Mouse (Mus musculus): ENCODE data around the gene Ldlrad1. TPM values are rescaled to one million over a fixed set of nuclear protein-coding genes. Genes with fewer than 3 reads are reported as not detected.

Gene Ldlrad1
- polyA plus RNA-seq, 1 experiment from 2014 or later: not detected

- H3K4me3 ChIP-seq: no peak overlapping the region
- H3K4me1 ChIP-seq (replicated peaks): peaks cover 42% of the 10 kb centered on the region
- H3K27ac ChIP-seq: no peak overlapping the region
- no peak overlapping the region for H3K9ac ChIP-seq
- H3K36me3 ChIP-seq: peaks cover 29% of the 10 kb centered on the region
- no peaks in the 10 kb centered on the region for H3K27me3 ChIP-seq
- H3K4me2 ChIP-seq: no peak overlapping the region
- 49% methylated on average over 6 of the region's 6 CpGs for WGBS
- H3K9me3 ChIP-seq (replicated peaks): no peaks in the 10 kb centered on the region
- ATAC-seq (replicated peaks; ENCODE audit: insufficient number of reproducible peaks, insufficient read depth, low FRiP score, low read depth): no peak
These were observed 34.7 kb downstream of the Ldlrad1 start for GRCm38 (mm10) chr4:107243365-107244333.

GRCm38 (mm10) chr4:107245368-107245767, 36.4 kb downstream of the Ldlrad1 start:
- Histone ChIP-seq H3K27me3 (no peaks in the 10 kb centered on the region), H3K9ac (no peak overlapping the region), H3K4me1 (replicated peaks) (peaks cover 58% of the 10 kb centered on the region), H3K36me3 (peaks cover 14% of the 10 kb centered on the region), H3K9me3 (replicated peaks) (no peaks in the 10 kb centered on the region), H3K4me3 (no peak overlapping the region), H3K27ac (peak overlapping the region; percentile 55), H3K4me2 (no peak overlapping the region)
- ATAC-seq (replicated peaks; ENCODE audit: insufficient number of reproducible peaks, insufficient read depth, low FRiP score, low read depth): 0 out of 2 replicates have a peak, but pooled peaks have one; percentile 33
- WGBS: 56% methylated on average over 2 of the region's 2 CpGs

DNA sequence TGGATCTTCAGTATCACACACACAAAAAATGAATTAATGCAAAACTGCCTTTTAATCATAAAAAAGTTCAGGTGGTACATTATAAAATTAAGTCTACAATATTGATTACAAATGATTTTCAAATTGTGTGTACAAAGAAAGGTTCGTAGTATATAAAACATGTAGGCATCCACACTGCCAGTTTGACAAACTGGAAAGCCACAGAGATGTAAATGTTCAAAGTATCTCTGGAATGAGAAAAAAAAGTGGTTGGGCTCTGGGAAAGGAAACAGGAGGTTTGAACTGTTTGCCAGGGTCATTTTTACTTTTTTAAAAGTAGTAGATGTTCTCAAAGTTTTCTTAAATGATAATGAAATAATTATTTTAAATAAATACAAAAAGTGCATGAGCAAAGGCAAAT, 37.1 kb downstream of the Ldlrad1 start:
- ATAC-seq (replicated peaks; ENCODE audit: insufficient number of reproducible peaks, insufficient read depth, low FRiP score, low read depth): no peak
- H3K27ac ChIP-seq: peak overlapping the region; percentile 55
- no peaks in the 10 kb centered on the region for H3K9me3 ChIP-seq (replicated peaks)
- peaks cover 61% of the 10 kb centered on the region for H3K4me1 ChIP-seq (replicated peaks)
- H3K4me2 ChIP-seq: no peak overlapping the region
- no peaks in the 10 kb centered on the region for H3K27me3 ChIP-seq
- no peak overlapping the region for H3K9ac ChIP-seq
- H3K4me3 ChIP-seq: no peak overlapping the region
- WGBS: 23% methylated on average over 1 of the region's 1 CpGs
- peaks cover 9% of the 10 kb centered on the region for H3K36me3 ChIP-seq

GRCm38 (mm10) chr4:107247110-107247509, 38.1 kb downstream of the Ldlrad1 start:
- no peak for ATAC-seq (replicated peaks; ENCODE audit: insufficient number of reproducible peaks, insufficient read depth, low FRiP score, low read depth)
- Histone ChIP-seq H3K4me1 (replicated peaks) (peaks cover 67% of the 10 kb centered on the region), H3K4me3 (no peak overlapping the region), H3K9me3 (replicated peaks) (no peaks in the 10 kb centered on the region), H3K36me3 (no peaks in the 10 kb centered on the region), H3K27me3 (no peaks in the 10 kb centered on the region), H3K9ac (no peak overlapping the region), H3K27ac (peak overlapping the region; percentile 55; the same call in 1 of the 2 replicates), H3K4me2 (no peak overlapping the region)
- 62% methylated on average over 9 of the region's 9 CpGs for whole genome bisulfite sequencing

GRCm38 (mm10) chr4:107248061-107248460, 39.1 kb downstream of the Ldlrad1 start:
- no peaks in the 10 kb centered on the region for H3K36me3 ChIP-seq
- no peak for ATAC-seq (replicated peaks; ENCODE audit: insufficient number of reproducible peaks, insufficient read depth, low FRiP score, low read depth)
- H3K9ac ChIP-seq: no peak overlapping the region
- H3K9me3 ChIP-seq (replicated peaks): no peaks in the 10 kb centered on the region
- peak overlapping the region; percentile 27; the same call in 1 of the 2 replicates for H3K27ac ChIP-seq
- H3K27me3 ChIP-seq: no peaks in the 10 kb centered on the region
- no peak overlapping the region for H3K4me2 ChIP-seq
- no peak overlapping the region for H3K4me3 ChIP-seq
- peaks cover 72% of the 10 kb centered on the region for H3K4me1 ChIP-seq (replicated peaks)
- 75% methylated on average over 3 of the region's 3 CpGs for WGBS

GRCm38 (mm10) chr4:107249471-107249870, 40.5 kb downstream of the Ldlrad1 start:
- H3K4me1 ChIP-seq (replicated peaks): peaks cover 67% of the 10 kb centered on the region
- no peak for ATAC-seq (replicated peaks; ENCODE audit: insufficient number of reproducible peaks, insufficient read depth, low FRiP score, low read depth)
- no peak overlapping the region for H3K4me3 ChIP-seq
- H3K9me3 ChIP-seq (replicated peaks): no peaks in the 10 kb centered on the region
- H3K27me3 ChIP-seq: no peaks in the 10 kb centered on the region
- H3K36me3 ChIP-seq: no peaks in the 10 kb centered on the region
- 0 out of 2 replicates have a peak overlapping the region, but pooled peaks have one; percentile 32 for H3K27ac ChIP-seq
- H3K9ac ChIP-seq: no peak overlapping the region
- 24% methylated on average over 2 of the region's 2 CpGs for WGBS
- H3K4me2 ChIP-seq: no peak overlapping the region

GRCm38 (mm10) chr4:107250494-107250893, 41.5 kb downstream of the Ldlrad1 start:
- no peak for ATAC-seq (replicated peaks; ENCODE audit: insufficient number of reproducible peaks, insufficient read depth, low FRiP score, low read depth)
- no peaks in the 10 kb centered on the region for H3K9me3 ChIP-seq (replicated peaks)
- no peak overlapping the region for H3K4me3 ChIP-seq
- H3K4me1 ChIP-seq (replicated peaks): peaks cover 59% of the 10 kb centered on the region
- H3K27me3 ChIP-seq: no peaks in the 10 kb centered on the region
- no peak overlapping the region for H3K27ac ChIP-seq
- H3K9ac ChIP-seq: no peak overlapping the region
- 19% methylated on average over 4 of the region's 4 CpGs for WGBS
- H3K4me2 ChIP-seq: no peak overlapping the region
- H3K36me3 ChIP-seq: no peaks in the 10 kb centered on the region

DNA sequence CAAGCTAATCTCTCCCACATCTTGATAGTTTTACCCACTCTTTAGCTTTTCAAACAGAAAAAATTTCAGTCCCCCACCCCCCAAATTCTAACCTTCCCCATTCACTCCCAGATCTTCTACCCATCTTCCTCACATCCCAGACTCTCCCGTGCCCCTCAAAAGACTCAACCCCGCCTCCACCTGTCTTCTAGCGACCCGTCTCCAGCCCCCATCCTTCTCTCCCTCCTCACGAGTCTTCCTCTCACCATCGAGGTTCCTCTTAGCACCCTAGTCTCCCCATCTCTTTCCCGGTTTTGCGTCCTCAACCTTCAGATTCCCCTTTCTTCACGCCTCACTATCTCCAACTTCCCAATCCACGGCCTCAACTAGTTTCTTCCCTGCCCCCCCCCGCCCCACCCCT, 43.5 kb downstream of the Ldlrad1 start:
- H3K27ac ChIP-seq: peak overlapping the region; percentile 86; the same call in 1 of the 2 replicates
- H3K36me3 ChIP-seq: no peaks in the 10 kb centered on the region
- peak overlapping the region; percentile 85 for H3K9ac ChIP-seq
- peaks cover 41% of the 10 kb centered on the region for H3K4me1 ChIP-seq (replicated peaks)
- no peak for ATAC-seq (replicated peaks; ENCODE audit: insufficient number of reproducible peaks, insufficient read depth, low FRiP score, low read depth)
- 2% methylated on average over 11 of the region's 11 CpGs for WGBS
- H3K27me3 ChIP-seq: no peaks in the 10 kb centered on the region
- H3K4me2 ChIP-seq: peak overlapping the region; percentile 86
- no peaks in the 10 kb centered on the region for H3K9me3 ChIP-seq (replicated peaks)
- H3K4me3 ChIP-seq: peak overlapping the region; percentile 95

DNA sequence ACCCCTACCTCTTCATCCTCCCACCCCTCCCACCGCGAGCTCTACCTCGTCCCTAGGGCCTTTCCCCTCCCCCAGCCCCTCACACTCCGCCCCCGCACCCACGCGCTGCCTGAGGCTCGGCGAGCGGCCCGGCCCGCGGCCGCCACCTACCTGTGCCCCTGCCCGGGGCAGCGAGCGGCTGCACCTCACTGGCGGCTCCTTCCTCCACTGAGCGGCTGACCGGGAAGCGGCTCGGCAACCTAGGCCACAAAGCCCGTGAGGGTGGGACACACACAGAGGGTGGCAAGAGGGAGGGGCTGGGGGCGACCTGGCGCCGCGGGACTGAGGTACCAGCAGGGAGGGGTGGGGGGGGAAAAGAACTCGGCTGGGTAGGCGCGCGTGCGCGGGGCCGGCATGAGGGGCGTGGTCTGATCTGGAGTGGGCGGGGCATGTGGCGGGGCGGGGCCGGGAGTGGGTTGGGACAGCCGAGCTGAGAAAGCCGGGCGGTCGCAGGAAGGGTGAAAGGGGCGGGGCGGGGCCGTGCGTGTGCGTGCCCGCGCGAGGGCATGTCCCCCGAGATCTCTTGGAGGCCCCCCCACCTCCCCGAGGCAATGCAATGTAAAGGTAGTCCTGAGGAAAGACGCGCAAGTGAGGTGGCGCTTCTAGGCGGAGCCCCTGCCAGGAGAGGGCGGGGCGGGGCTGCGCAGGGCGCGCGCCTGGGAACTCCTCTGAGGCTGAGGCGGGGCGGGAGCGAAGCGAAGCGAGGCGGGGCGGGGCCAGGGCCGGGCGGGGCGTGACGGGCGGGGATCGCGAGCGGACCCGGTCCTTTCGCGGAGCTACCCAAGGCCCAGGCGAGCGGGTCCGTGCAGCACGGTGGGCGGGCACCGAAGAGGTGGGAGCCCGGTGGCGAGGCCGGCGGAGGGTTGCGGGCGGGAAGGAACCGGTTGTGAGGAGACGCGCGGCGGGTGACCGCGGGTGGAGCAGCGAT, 44.4 kb downstream of the Ldlrad1 start, which contains the start of the genes Lrrc42 and Hspb11:
Gene Lrrc42, minus strand, starts transcription at position 408 of the 967 bp plus-strand sequence.
Gene Hspb11, plus strand, starts transcription at position 469 of the 967 bp plus-strand sequence.
- H3K4me1 ChIP-seq (replicated peaks): peaks cover 35% of the 10 kb centered on the region
- no peaks in the 10 kb centered on the region for H3K27me3 ChIP-seq
- under 1% methylated on average over 82 of the region's 101 CpGs for WGBS
- peak; percentile 97 for ATAC-seq (replicated peaks; ENCODE audit: insufficient number of reproducible peaks, insufficient read depth, low FRiP score, low read depth)
- no peaks in the 10 kb centered on the region for H3K36me3 ChIP-seq
- peak within 1 kb of the TSS; percentile 85 for H3K9ac ChIP-seq
- peak within 1 kb of the TSS; percentile 95 for H3K4me3 ChIP-seq
- peak within 1 kb of the TSS; percentile 86 for H3K27ac ChIP-seq
- no peaks in the 10 kb centered on the region for H3K9me3 ChIP-seq (replicated peaks)
- peak within 1 kb of the TSS; percentile 86 for H3K4me2 ChIP-seq

DNA sequence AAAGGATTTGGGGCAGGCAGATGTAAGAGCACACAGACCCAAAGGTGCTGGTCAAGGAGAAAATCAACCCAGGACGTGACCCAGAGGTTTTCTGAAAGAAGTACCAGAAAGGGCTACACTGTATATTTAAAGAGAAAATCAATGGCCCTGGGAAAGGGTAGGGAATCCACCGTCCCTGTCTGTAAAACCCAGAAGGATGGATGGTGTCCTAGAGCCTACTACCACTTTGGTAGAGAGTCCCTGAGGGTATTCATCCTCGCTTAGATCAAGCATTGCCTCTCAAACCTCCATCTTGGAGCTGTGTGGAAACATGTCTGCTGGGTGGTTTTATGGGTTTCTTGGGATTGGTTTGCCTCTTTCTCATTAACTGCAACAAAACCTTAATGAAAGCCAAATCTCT, 45.4 kb downstream of the Ldlrad1 start:
- Histone ChIP-seq H3K27me3 (no peaks in the 10 kb centered on the region), H3K4me2 (peak overlapping the region; percentile 86), H3K27ac (peak overlapping the region; percentile 86), H3K9ac (peak overlapping the region; percentile 85), H3K4me3 (peak overlapping the region; percentile 95), H3K4me1 (replicated peaks) (peaks cover 27% of the 10 kb centered on the region), H3K9me3 (replicated peaks) (no peaks in the 10 kb centered on the region), H3K36me3 (no peaks in the 10 kb centered on the region)
- 26% methylated on average over 3 of the region's 3 CpGs for WGBS
- no peak for ATAC-seq (replicated peaks; ENCODE audit: insufficient number of reproducible peaks, insufficient read depth, low FRiP score, low read depth)

GRCm38 (mm10) chr4:107260001-107260400, 51.0 kb downstream of the Ldlrad1 start:
- Histone ChIP-seq H3K4me3 (no peak overlapping the region), H3K9me3 (replicated peaks) (no peaks in the 10 kb centered on the region), H3K4me1 (replicated peaks) (no peaks in the 10 kb centered on the region), H3K4me2 (no peak overlapping the region), H3K27ac (no peak overlapping the region), H3K36me3 (no peaks in the 10 kb centered on the region; the same call in 1 of the 2 replicates), H3K27me3 (no peaks in the 10 kb centered on the region), H3K9ac (no peak overlapping the region)
- WGBS: 30% methylated on average over 4 of the region's 4 CpGs
- no peak for ATAC-seq (replicated peaks; ENCODE audit: insufficient number of reproducible peaks, insufficient read depth, low FRiP score, low read depth)

All from heart, embryonic 15.5 days (tissue).